Mouse (Mus musculus) neural tube, embryonic 10.5 days (tissue): ENCODE measurements at regions not wholly inside any gene's neighbourhood (a gene's known extent, or its start where the extent isn't known, plus 50 kb on each side); places are given as distances from the start of the nearest gene placed in this dataset.

Experiments
- DNase-seq: peaks from one replicate; pipeline ENCODE4 v3.0.0-alpha.2; 2017; ENCODE audit warnings: low spot score; ENCODE audit errors: extremely low spot score

DNA sequence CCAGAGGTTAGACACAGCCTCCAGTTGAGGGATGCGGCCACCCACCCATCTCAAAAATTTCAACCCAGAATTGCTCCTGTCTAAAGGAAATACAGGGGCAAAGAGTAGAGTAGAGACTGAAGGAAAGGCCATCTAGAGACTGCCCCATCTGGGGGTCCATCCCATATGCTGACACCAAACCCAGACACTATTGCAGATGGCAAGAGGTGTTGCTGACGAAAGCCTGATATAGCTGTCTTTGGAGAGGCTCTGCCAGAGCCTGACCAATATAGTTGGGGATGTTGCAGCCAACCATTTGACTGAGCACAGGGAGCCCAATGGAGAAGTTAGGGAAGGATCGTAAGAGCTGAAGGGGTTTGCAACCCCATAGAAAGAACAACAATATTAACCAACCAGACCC, 141.6 kb upstream of the Reg3b start:
- no peak for DNase-seq

DNA sequence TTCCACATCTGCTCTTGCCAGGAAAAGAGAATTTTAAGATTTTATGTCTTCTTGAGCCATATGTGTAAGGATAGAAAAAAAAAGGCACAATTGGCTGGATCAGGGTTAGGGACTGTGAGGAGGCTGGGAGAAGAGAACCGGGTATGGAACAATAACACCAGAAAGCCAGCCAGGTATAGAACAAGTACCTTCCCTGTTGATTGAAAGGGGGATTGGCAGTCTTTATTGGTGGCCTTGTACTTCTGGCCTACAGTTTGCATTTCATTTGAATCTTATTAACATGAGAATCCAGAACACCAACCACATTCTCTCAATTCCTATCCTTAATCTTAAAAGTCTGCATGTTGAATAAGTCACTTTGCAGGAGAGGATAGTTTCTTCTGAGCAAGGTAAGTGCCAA, 126.1 kb upstream of the Reg3b start:
- DNase-seq, result no peak

DNA sequence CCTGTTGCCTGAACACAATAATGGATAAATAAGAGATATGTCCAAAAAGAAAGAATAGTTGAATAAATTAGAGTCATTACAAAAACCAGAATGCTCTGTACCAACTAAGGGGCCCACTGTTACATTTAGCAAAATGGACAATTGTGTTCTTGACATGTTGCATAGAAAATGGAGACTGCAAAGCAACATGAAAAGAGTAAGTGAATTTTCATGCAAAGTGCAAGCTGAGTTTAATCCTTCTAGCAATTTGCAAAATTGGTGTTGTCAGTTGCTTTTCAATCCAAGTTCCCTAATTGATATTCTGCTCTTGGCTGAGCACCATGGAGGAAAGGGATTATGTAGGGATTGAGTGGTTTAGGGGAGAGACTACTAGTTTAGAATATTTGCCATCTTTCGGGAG, 125.4 kb upstream of the Reg3b start:
- no peak for DNase-seq

DNA sequence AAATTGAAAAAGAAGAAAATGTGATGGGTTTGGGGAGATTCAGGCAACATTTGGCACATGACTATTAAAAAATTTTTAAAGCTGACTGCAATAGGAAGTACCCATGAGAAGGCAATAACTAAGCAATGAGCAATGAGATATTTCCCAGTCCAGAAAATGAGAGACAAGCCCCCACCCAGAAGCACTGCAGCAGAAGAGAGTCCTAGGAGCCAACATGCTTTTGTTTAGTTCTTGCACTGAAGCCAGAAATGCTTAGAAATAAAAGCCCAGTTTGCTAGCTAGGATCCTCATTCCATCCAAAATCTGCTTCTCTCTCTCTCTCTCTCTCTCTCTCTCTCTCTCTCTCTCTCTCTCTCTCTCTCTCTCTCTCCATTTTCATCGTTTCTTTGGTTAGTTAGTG, 120.4 kb upstream of the Reg3b start:
- no peak for DNase-seq

DNA sequence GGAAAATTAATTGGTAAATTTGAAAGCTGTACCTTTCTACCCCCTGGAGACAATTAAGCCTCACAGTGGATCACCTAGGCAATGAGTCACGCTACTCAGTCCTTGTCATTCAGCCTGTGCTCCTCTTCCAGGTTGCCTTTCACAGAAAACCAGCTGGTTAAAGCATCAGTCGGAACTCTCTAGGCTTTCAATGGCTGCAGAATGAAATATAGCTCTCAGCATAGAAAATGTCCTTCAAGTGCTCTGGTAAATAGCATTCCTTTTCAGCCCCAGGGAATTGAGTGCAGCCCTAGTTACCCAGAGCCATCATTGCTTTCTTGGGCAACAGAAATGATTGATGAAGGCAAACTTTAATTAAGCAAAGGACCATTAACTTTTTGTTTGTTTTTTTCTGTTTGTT, 119.9 kb upstream of the Reg3b start:
- DNase-seq, result peak; percentile 19

DNA sequence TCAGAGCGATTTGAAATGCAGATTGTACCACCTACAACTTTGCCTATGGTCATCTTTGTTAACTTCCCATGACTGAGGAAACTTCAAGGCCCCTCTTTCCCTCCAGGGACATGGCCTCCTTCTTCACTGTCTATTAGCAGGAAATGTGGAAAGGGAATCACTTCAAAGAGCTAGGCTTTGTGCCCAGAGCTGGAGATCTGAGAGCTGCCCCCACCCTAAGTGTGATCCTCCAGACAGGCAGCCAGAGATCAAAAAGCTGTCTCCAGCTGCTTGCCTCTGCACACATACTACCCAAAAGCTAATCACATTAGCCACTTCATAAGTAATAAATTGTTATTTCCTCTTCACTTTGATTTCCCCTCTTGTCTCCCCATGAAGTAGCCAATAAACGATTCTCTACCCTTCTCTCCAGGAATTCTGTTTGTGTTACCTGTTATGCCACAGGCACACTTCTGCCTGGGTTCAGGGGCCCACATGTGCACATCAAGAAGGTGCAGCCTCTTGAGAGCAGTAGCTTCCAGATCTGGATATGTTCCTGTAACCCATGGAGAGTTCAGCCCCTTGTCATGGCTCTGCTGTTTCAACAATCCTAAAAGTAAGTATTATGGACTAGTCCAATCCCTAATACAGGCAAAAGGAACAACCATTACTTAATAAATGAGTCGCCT, 98.4 kb upstream of the Reg3b start:
- no peak for DNase-seq

DNA sequence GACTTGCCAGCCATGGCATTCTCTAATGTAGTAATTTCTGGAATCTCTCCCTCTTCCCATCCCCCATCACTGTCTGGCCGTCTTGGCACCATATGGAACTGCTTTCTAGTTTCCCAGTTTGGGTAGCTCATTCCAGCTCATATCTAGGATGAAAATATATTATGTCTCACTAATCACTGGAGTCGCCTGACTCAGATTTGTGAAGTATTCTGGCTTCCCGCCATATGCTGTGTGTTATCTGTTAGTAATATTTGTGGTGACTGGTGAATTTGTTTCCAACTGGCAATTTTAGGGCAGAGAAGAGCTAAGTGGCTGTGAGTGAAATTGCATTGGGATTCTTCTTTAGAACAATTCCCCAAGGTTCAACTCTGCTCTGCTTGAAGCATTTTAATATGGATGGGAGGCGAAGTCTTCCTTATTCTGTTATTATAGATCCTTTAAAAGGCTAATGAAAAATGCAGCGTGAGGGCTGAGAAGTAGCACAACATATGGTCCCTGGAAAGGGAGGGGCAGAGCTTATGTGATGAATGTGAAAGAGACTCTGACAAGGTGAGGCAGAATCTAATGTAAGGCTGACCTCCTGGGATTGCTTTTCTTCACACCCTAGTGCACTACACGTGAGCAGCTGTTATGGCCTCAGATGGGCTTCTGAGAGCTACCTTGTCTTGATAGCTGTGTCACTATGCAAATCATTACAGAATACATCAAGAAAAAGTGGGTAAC, 92.3 kb upstream of the Reg3b start:
- no peak for DNase-seq

DNA sequence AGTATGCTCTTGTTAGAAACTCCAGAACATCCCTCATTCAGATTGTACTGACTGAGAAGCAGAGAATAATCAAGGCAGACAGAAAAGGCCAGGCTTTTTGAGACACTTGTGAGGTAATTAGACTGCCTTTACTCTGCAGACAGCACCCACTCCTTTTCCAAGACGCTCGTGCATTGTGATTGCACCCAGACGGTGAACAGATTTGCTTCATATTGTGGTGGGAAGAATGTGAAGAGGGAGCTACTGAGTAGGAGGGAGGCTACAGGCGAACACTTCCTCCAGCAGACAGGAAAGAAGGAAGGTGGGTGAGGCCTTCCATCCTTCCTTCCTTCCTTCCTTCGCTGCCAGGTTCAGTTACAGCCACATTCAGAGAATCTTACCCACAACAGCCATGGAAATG, 89.9 kb upstream of the Reg3b start:
- DNase-seq, result no peak

DNA sequence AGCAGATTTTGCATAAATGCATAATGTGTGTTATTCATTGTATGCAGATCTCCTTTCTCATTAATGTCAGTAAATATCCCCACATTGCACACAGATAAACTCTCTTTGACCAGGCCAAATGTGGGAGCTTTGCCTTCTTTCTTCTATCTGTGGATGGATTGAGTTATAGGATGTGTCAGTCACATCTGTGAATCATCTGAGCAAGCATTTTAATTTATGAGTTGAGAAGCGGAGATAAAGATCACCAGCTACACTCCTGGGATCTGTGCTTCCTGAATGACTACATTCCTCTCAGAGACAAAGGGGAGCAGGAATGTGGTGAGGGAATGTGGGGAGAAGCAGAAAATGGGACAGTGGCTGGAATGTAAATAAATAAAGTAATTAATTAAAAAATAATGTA, 75.8 kb upstream of the Reg3b start:
- DNase-seq, result no peak

DNA sequence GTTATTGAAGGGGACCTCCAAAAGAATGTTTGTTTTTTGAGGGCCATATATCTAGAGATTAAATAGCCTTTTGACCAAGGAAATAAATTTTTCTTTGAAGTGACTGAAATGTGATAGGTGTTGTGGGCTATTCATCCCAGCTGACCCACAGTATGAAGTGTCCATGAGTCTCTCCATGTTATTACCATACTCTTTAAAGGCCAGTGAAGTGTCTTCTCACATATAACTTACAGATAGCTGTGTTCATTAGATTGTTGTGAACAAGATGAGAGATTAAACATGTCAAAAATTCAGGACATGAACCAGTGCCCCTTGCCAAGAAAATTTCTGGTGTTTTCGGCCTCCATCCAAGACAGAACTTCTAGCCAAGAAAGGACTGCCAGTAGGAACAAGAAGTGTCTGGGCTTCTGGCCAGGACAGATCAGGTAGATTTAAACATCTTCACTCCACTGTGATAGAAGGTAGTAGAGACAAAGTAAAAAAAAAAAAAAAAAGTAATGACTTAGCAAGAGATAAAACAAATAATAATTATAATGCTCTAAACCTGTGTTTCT, 67.2 kb upstream of the Reg3b start:
- no peak for DNase-seq
